Mouse (Mus musculus): ENCODE results near the gene Simc1. TPM values are rescaled to one million over a fixed set of nuclear protein-coding genes. Genes with fewer than 3 reads are reported as not detected.

Gene Simc1
- total and polyA plus RNA-seq, 2 experiments = 2.9 to 6.7 TPM

DNA sequence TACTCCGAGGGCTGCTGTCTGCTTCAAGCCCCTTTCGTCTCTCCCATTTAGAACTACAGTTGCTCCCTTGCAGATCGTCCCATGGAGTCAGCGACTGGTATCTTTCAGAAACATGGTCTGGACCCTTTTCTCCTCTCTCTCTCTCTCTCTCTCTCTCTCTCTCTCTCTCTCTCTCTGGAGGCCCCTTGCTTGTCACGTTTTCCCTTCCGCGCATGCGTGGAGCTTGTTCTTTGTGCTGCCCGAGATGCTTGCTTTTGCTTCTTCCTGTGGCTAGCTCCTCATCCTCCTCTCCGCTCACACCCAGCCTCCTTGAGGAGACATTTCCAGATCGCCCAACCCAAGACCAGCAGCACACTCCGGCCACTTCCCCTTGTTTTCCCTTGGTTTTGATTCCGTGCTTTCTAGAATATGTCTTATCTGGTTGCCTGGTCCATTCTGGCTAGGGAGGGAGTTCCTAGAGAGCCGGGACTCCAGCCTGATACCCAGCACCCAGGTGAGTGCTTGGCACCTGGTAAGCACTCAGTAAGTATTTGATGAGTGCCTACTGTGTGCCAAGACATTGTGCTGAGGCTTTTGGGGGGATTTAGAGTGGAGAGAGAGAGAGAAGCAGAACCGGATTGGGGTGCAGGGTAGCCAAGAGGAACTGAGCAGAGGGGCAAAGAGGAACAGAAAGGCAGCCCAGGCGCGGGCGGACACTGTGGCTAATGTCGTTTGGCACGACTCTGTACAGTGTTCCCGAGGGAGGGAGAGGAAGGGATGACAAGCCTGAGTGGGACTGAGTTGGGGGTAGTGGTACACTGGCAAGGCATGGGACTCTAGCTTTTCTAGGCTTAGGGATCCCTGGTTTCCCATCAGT is 74.3 kb downstream of the Simc1 start:
- Histone ChIP-seq H3K36me3 (ENCODE audit: control insufficient read depth, insufficient read depth, low read length) (no peaks in the 10 kb centered on the region), H3K4me3 (ENCODE audit: insufficient read depth, low read depth, low read length) (no peak overlapping the region), H3K79me2 (ENCODE audit: control insufficient read depth, insufficient read depth, low read length) (no peaks in the 10 kb centered on the region), H3K4me1 (ENCODE audit: control insufficient read depth, insufficient read depth, low read length) (peaks cover 21% of the 10 kb centered on the region), H3K27ac (replicated peaks; ENCODE audit: insufficient read depth, low read depth, low read length) (peak overlapping the region; percentile 17; the same call in 1 of the 2 replicates), H3K27me3 (ENCODE audit: control insufficient read depth, insufficient read depth, low read length) (no peaks in the 10 kb centered on the region), H3K9ac (ENCODE audit: low read depth, low read length) (no peak overlapping the region)
- DNase-seq (ENCODE audit: extremely low read depth, low read depth, low spot score) = no peak
- no peak for TF ChIP-seq POLR2A (IDR thresholded peaks at IDR 0.05; ENCODE audit: extremely low read depth, insufficient read depth, low read length)
- no peak for TF ChIP-seq CTCF (IDR thresholded peaks at IDR 0.05; ENCODE audit: low read depth, low read length)
- WGBS = 91% methylated on average over 21 of the region's 21 CpGs

DNA sequence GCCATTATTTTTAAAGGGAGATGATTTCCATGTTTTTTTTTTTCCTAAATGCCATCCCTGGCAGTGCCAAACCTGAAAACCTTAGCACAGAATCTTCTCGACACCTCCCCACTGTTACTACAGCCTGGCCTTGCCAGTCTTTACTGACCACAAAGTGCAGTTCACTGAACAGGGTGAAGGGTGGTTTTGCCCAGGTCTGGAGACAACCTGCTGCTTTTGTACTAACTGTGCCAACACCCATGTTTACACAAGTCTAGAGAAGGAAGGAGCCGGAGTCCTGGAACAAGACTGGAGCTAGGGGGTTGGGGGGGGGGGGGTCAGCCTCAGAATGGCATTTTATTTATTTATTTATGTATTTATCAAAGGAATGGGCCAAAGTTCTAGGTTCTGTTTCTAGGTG is 77.8 kb downstream of the Simc1 start:
- Histone ChIP-seq H3K79me2 (ENCODE audit: control insufficient read depth, insufficient read depth, low read length) (no peaks in the 10 kb centered on the region), H3K27ac (replicated peaks; ENCODE audit: insufficient read depth, low read depth, low read length) (peak overlapping the region; percentile 39; the same call in 1 of the 2 replicates), H3K4me1 (ENCODE audit: control insufficient read depth, insufficient read depth, low read length) (peaks cover 19% of the 10 kb centered on the region), H3K27me3 (ENCODE audit: control insufficient read depth, insufficient read depth, low read length) (no peaks in the 10 kb centered on the region), H3K36me3 (ENCODE audit: control insufficient read depth, insufficient read depth, low read length) (peaks cover 18% of the 10 kb centered on the region), H3K4me3 (ENCODE audit: insufficient read depth, low read depth, low read length) (no peak overlapping the region), H3K9ac (ENCODE audit: low read depth, low read length) (no peak overlapping the region)
- peak; percentile 81 for DNase-seq (ENCODE audit: extremely low read depth, low read depth, low spot score)
- 18% methylated on average over 2 of the region's 2 CpGs for WGBS
- TF ChIP-seq CTCF (IDR thresholded peaks at IDR 0.05; ENCODE audit: low read depth, low read length) = no peak
- TF ChIP-seq POLR2A (IDR thresholded peaks at IDR 0.05; ENCODE audit: extremely low read depth, insufficient read depth, low read length) = no peak

DNA sequence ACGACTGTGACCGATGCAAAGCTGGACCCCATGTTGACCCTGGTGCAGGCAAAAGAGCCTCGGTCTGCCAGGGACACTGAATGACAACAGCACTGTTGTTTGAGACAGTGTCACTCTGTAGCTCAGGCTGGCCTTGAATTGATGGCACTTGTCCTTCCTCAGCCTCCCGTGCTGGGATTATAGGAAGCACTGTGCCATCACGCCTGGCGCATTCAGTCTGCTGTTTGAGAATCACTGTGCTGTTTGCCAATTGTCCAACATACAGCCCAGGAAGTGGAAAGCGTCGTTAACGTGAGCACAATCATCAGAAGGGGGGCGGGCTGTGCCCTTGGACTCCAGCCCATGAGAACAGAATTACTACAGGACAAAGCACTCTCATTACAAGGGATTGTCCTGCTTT is 78.5 kb downstream of the Simc1 start:
- DNase-seq (ENCODE audit: extremely low read depth, low read depth, low spot score) = no peak
- Histone ChIP-seq H3K27me3 (ENCODE audit: control insufficient read depth, insufficient read depth, low read length) (no peaks in the 10 kb centered on the region), H3K27ac (replicated peaks; ENCODE audit: insufficient read depth, low read depth, low read length) (peak overlapping the region; percentile 55), H3K4me1 (ENCODE audit: control insufficient read depth, insufficient read depth, low read length) (peaks cover 19% of the 10 kb centered on the region), H3K79me2 (ENCODE audit: control insufficient read depth, insufficient read depth, low read length) (no peaks in the 10 kb centered on the region), H3K4me3 (ENCODE audit: insufficient read depth, low read depth, low read length) (no peak overlapping the region), H3K9ac (ENCODE audit: low read depth, low read length) (no peak overlapping the region), H3K36me3 (ENCODE audit: control insufficient read depth, insufficient read depth, low read length) (peaks cover 21% of the 10 kb centered on the region)
- WGBS = 17% methylated on average over 10 of the region's 10 CpGs
- TF ChIP-seq POLR2A (IDR thresholded peaks at IDR 0.05; ENCODE audit: extremely low read depth, insufficient read depth, low read length) (no peak), CTCF (IDR thresholded peaks at IDR 0.05; ENCODE audit: low read depth, low read length) (no peak)

DNA sequence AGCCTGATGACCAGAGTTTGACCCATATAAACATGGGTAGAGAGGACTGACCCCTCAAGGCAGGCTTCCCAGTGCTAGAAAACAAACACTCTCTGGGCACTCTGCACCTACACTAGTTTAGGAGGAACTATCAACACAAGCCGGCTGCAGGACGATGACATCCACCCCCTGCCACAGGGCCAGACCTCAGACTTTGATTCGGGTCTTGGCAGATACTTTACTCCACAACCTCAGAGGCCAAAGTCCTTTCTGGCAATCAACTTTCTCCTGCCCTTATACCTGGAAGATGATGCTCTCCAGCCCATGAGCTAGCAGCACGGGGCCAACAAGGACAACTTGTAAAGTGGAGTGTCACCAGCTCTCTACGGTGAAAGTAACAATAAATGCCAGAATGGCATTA is 79.3 kb downstream of the Simc1 start:
- DNase-seq (ENCODE audit: extremely low read depth, low read depth, low spot score) = peak; percentile 92
- no peak overlapping the region for H3K4me3 ChIP-seq (ENCODE audit: insufficient read depth, low read depth, low read length)
- H3K79me2 ChIP-seq (ENCODE audit: control insufficient read depth, insufficient read depth, low read length) = no peaks in the 10 kb centered on the region
- 23% methylated on average over 5 of the region's 5 CpGs for WGBS
- TF ChIP-seq POLR2A (IDR thresholded peaks at IDR 0.05; ENCODE audit: extremely low read depth, insufficient read depth, low read length) (no peak), CTCF (IDR thresholded peaks at IDR 0.05; ENCODE audit: low read depth, low read length) (no peak)
- no peak overlapping the region for H3K9ac ChIP-seq (ENCODE audit: low read depth, low read length)
- peaks cover 22% of the 10 kb centered on the region for H3K36me3 ChIP-seq (ENCODE audit: control insufficient read depth, insufficient read depth, low read length)
- H3K27ac ChIP-seq (replicated peaks; ENCODE audit: insufficient read depth, low read depth, low read length) = peak overlapping the region; percentile 35
- H3K4me1 ChIP-seq (ENCODE audit: control insufficient read depth, insufficient read depth, low read length) = peaks cover 19% of the 10 kb centered on the region
- H3K27me3 ChIP-seq (ENCODE audit: control insufficient read depth, insufficient read depth, low read length) = no peaks in the 10 kb centered on the region

DNA sequence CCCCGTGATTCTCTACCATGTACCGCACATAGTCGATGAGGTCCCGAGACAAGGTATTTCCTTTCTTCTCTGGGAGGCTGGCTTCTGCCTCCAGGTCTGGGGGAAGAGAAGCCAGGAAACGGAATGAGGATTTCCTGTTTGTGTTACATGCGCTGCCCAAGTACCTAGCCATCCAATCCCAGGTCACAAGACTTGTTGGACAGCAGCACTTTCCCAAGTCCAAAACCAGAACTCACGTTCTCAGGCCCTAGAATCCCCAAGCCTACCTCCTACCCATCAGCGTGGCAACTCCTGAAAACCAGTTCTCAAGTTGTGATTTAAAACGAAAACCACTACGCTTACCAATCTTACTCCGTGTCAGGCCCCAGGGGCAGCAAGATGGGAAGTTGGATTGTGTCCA is 82.3 kb downstream of the Simc1 start:
- Histone ChIP-seq H3K27me3 (ENCODE audit: control insufficient read depth, insufficient read depth, low read length) (no peaks in the 10 kb centered on the region), H3K27ac (replicated peaks; ENCODE audit: insufficient read depth, low read depth, low read length) (no peak overlapping the region), H3K79me2 (ENCODE audit: control insufficient read depth, insufficient read depth, low read length) (peaks cover 11% of the 10 kb centered on the region; the same call in 1 of the 2 replicates), H3K9ac (ENCODE audit: low read depth, low read length) (no peak overlapping the region), H3K4me3 (ENCODE audit: insufficient read depth, low read depth, low read length) (no peak overlapping the region), H3K4me1 (ENCODE audit: control insufficient read depth, insufficient read depth, low read length) (peaks cover 19% of the 10 kb centered on the region), H3K36me3 (ENCODE audit: control insufficient read depth, insufficient read depth, low read length) (peaks cover 25% of the 10 kb centered on the region)
- 82% methylated on average over 11 of the region's 11 CpGs for WGBS
- no peak for DNase-seq (ENCODE audit: extremely low read depth, low read depth, low spot score)
- TF ChIP-seq CTCF (IDR thresholded peaks at IDR 0.05; ENCODE audit: low read depth, low read length) (no peak), POLR2A (IDR thresholded peaks at IDR 0.05; ENCODE audit: extremely low read depth, insufficient read depth, low read length) (no peak)
